Mouse (Mus musculus): ENCODE results near the gene Dop1b.

DNA sequence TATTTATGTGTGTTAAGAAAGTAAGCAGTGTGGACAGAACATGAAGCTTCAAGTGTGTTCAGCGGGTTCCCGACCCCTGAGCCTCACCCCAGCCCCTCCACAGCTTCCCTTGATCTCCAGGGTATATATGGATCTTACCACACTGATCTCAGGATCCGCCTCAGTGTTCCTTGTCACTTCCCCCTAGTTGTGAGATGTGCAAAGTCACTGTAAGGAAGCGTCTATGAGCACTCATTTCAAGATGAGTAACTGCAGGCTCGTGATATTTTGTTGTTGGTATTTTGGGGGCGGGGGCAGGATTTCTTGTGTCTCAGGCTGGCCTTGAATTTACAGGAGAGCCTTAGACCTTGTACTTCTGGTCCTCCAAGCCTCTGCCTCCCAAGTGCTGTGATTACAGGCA, 38.8 kb downstream of the Dop1b start:
- TF ChIP-seq IRF4 (IDR thresholded peaks at IDR 0.05; ENCODE audit: low read depth, low read length): no peak
- TF ChIP-seq CTCF (conservative IDR thresholded peaks at IDR 0.05 in 1 of 2, IDR thresholded peaks at IDR 0.05 in 1 of 2; ENCODE audit: low read depth in 2 of 2, low read length in 2 of 2): no peak
- TF ChIP-seq RCOR1 (conservative IDR thresholded peaks at IDR 0.05; ENCODE audit: low read depth, low read length): no peak
- no peak for TF ChIP-seq BHLHE40 (IDR thresholded peaks at IDR 0.05; ENCODE audit: low read depth, low read length)
- TF ChIP-seq EP300 (IDR thresholded peaks at IDR 0.05; ENCODE audit: low read length): no peak
- TF ChIP-seq CHD2 (IDR thresholded peaks at IDR 0.05; ENCODE audit: low read length): no peak
- no peak for TF ChIP-seq POLR2A (IDR thresholded peaks at IDR 0.05; ENCODE audit: low read depth, low read length)
